Mouse (Mus musculus): ENCODE measurements around the gene Klf3.

Gene Klf3

GRCm38 (mm10) chr5:64835295-64835694 lies 32.1 kb downstream of the Klf3 start:
- no peak for DNase-seq (ENCODE audit: low read depth)

- peak; percentile 53 for DNase-seq (ENCODE audit: low read depth)
These were observed 35.9 kb downstream of the Klf3 start for GRCm38 (mm10) chr5:64839016-64839599.

GRCm38 (mm10) chr5:64840087-64840486 lies 36.9 kb downstream of the Klf3 start:
- DNase-seq (ENCODE audit: low read depth), result no peak

- DNase-seq (ENCODE audit: low read depth), result no peak
These were observed 41.4 kb downstream of the Klf3 start for GRCm38 (mm10) chr5:64844622-64845021.

GRCm38 (mm10) chr5:64847305-64847704 lies 44.1 kb downstream of the Klf3 start:
- no peak for DNase-seq (ENCODE audit: low read depth)

- peak; percentile 55 for DNase-seq (ENCODE audit: low read depth)
These were observed 46.7 kb downstream of the Klf3 start for GRCm38 (mm10) chr5:64849892-64850291.

- no peak for DNase-seq (ENCODE audit: low read depth)
These were observed 49.6 kb downstream of the Klf3 start for GRCm38 (mm10) chr5:64852656-64853398.

GRCm38 (mm10) chr5:64853421-64853820 lies 50.2 kb downstream of the Klf3 start:
- DNase-seq (ENCODE audit: low read depth), result no peak

- no peak for DNase-seq (ENCODE audit: low read depth)
These were observed 52.0 kb downstream of the Klf3 start for GRCm38 (mm10) chr5:64855199-64855598.

GRCm38 (mm10) chr5:64860900-64861470 lies 57.8 kb downstream of the Klf3 start:
- DNase-seq (ENCODE audit: low read depth), result peak; percentile 69

- DNase-seq (ENCODE audit: low read depth), result peak; percentile 79
These were observed 58.4 kb downstream of the Klf3 start for GRCm38 (mm10) chr5:64861471-64862199.

GRCm38 (mm10) chr5:64862269-64862668 lies 59.1 kb downstream of the Klf3 start:
- no peak for DNase-seq (ENCODE audit: low read depth)

- DNase-seq (ENCODE audit: low read depth), result no peak
These were observed 61.5 kb downstream of the Klf3 start for GRCm38 (mm10) chr5:64864699-64865108.

- no peak for DNase-seq (ENCODE audit: low read depth)
These were observed 62.2 kb downstream of the Klf3 start for GRCm38 (mm10) chr5:64865219-64865964.

- peak; percentile 94 for DNase-seq (ENCODE audit: low read depth)
These were observed 63.3 kb downstream of the Klf3 start for GRCm38 (mm10) chr5:64866331-64867050.

- peak; percentile 88 for DNase-seq (ENCODE audit: low read depth)
These were observed 63.9 kb downstream of the Klf3 start for GRCm38 (mm10) chr5:64867124-64867523.

- peak; percentile 51 for DNase-seq (ENCODE audit: low read depth)
These were observed 64.4 kb downstream of the Klf3 start for GRCm38 (mm10) chr5:64867551-64867950.

- peak; percentile 92 for DNase-seq (ENCODE audit: low read depth)
These were observed 73.1 kb downstream of the Klf3 start for GRCm38 (mm10) chr5:64876086-64876830.

GRCm38 (mm10) chr5:64877235-64878026 lies 74.2 kb downstream of the Klf3 start:
- peak; percentile 84 for DNase-seq (ENCODE audit: low read depth)

GRCm38 (mm10) chr5:64878027-64878425 lies 74.8 kb downstream of the Klf3 start:
- peak; percentile 97 for DNase-seq (ENCODE audit: low read depth)

Measured in NIH3T3 (cell line).